Mouse (Mus musculus): Measurements from ENCODE around the gene Fgd6. TPM values are rescaled to one million over a fixed set of nuclear protein-coding genes. Genes with fewer than 3 reads are reported as not detected.

The Fgd6 gene
- total and polyA plus RNA-seq, 3 experiments, result 1.2 to 2.8 TPM; not detected in 1

DNA sequence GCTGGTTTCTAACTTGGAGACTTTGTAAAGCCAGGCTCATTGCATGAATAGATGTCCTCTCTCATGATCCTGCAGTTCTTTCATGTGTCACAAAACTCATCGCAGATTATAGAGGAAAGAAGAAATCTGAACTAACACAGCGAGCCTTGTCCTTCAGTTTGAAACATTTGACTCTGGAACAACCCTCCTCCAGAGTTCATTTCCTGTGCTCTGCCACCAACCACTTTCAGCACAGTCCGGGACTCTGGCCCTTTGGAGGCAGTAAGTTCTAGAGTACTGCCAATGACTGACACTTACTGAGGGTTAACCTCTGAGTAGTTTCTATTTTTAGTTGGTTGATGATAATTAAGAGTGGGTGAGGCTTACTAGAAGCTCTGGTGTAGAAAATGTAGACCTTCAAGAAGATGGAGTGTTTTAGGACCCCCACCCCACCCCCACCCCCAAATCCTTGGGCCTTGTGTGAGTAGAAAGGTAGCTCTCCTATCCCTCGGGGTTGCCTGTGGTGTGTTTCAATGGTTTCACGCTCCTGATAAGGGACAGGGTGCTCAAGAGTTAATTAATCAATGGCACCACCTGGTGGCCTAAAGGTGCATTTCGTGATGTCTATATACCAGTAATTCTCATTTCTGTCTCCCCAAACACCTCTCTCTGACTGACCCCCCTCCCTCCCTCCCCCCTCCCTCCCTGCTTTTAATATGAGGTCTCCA is 80.2 kb downstream of the Fgd6 start:
- H3K4me3 ChIP-seq (ENCODE audit: control insufficient read depth in 1 of 2, insufficient read depth in 1 of 2, low read depth in 2 of 2, low read length in 2 of 2), result no peak overlapping the region
- H3K79me2 ChIP-seq (ENCODE audit: control insufficient read depth, insufficient read depth, low read length, poor library complexity), result no peaks in the 10 kb centered on the region
- H3K9ac ChIP-seq (ENCODE audit: control insufficient read depth, low read depth, low read length, poor library complexity, severe bottlenecking), result no peak overlapping the region
- no peaks in the 10 kb centered on the region for H3K9me3 ChIP-seq (replicated peaks; ENCODE audit: insufficient read depth, low read length)
- peak; percentile 87 for DNase-seq (ENCODE audit: low read depth, low spot score)
- H3K4me1 ChIP-seq (ENCODE audit: control insufficient read depth in 1 of 2, insufficient read depth in 2 of 2, low read length in 2 of 2), result peaks cover 4 to 13% of the 10 kb centered on the region in 2 experiments
- no peak overlapping the region for H3K27ac ChIP-seq (ENCODE audit: control insufficient read depth, low read depth, low read length)
- no peaks in the 10 kb centered on the region for H3K27me3 ChIP-seq (ENCODE audit: control insufficient read depth in 1 of 2, insufficient read depth in 2 of 2, low read length in 2 of 2)
- H3K36me3 ChIP-seq (ENCODE audit: control insufficient read depth in 1 of 2, insufficient read depth in 2 of 2, low read length in 2 of 2), result peaks cover 0 to 9% of the 10 kb centered on the region in 2 experiments; a peak in 2 of 4 replicates
- no peak for TF ChIP-seq USF1 (IDR thresholded peaks at IDR 0.05; ENCODE audit: low read depth, low read length)
- no peak for TF ChIP-seq POLR2AphosphoS2 (IDR thresholded peaks at IDR 0.05; ENCODE audit: low read length)
- no peak for TF ChIP-seq ELF1 (IDR thresholded peaks at IDR 0.05; ENCODE audit: low read depth, low read length)
- peak; percentile 44 to 81 (median 45); a peak in 4 of 6 replicates for TF ChIP-seq CTCF (IDR thresholded peaks at IDR 0.05 in 2 of 3, conservative IDR thresholded peaks at IDR 0.05 in 1 of 3; ENCODE audit: control insufficient read depth in 1 of 3, insufficient read depth in 1 of 3, low read depth in 2 of 3, low read length in 3 of 3, poor library complexity in 1 of 3, severe bottlenecking in 1 of 3)
- TF ChIP-seq BHLHE40 (IDR thresholded peaks at IDR 0.05; ENCODE audit: borderline replicate concordance, low read depth, low read length), result no peak
- peak; percentile 84 for TF ChIP-seq GATA1 (IDR thresholded peaks at IDR 0.05; ENCODE audit: low read depth, low read length)
- no peak for TF ChIP-seq JUND (IDR thresholded peaks at IDR 0.05; ENCODE audit: low read depth, low read length)
- TF ChIP-seq HCFC1 (IDR thresholded peaks at IDR 0.05; ENCODE audit: low read depth, low read length), result 0 out of 2 replicates have a peak, but pooled peaks have one; percentile 34
- no peak for TF ChIP-seq UBTF (IDR thresholded peaks at IDR 0.05; ENCODE audit: borderline replicate concordance, insufficient read depth, low read depth, low read length)
- no peak for TF ChIP-seq RCOR1 (IDR thresholded peaks at IDR 0.05; ENCODE audit: low read depth, low read length)
- no peak for TF ChIP-seq MYB (IDR thresholded peaks at IDR 0.05; ENCODE audit: low read depth, low read length)
- TF ChIP-seq KAT2A (conservative IDR thresholded peaks at IDR 0.05; ENCODE audit: low read depth, low read length), result no peak
- TF ChIP-seq SIN3A (IDR thresholded peaks at IDR 0.05; ENCODE audit: low read length), result 0 out of 2 replicates have a peak, but pooled peaks have one; percentile 28
- peak; percentile 88 for TF ChIP-seq RAD21 (IDR thresholded peaks at IDR 0.05; ENCODE audit: low read depth, low read length)
- TF ChIP-seq ZNF384 (IDR thresholded peaks at IDR 0.05; ENCODE audit: low read depth, low read length), result 0 out of 2 replicates have a peak, but pooled peaks have one; percentile 7
- no peak for TF ChIP-seq GABPA (IDR thresholded peaks at IDR 0.05; ENCODE audit: low read depth, low read length)
- no peak for TF ChIP-seq EP300 (IDR thresholded peaks at IDR 0.05; ENCODE audit: low read depth in 1 of 2, low read length in 2 of 2)
- TF ChIP-seq TCF12 (IDR thresholded peaks at IDR 0.05; ENCODE audit: low read depth, low read length), result no peak
- TF ChIP-seq USF2 (IDR thresholded peaks at IDR 0.05; ENCODE audit: borderline replicate concordance in 1 of 2, insufficient read depth in 1 of 2, low read depth in 1 of 2, low read length in 2 of 2), result no peak
- no peak for TF ChIP-seq MAX (IDR thresholded peaks at IDR 0.05; ENCODE audit: low read length)
- no peak for TF ChIP-seq E2F4 (IDR thresholded peaks at IDR 0.05; ENCODE audit: borderline replicate concordance, low read depth, low read length)
- no peak for TF ChIP-seq MXI1 (IDR thresholded peaks at IDR 0.05; ENCODE audit: low read depth, low read length)
- TF ChIP-seq SMC3 (IDR thresholded peaks at IDR 0.05; ENCODE audit: low read depth, low read length), result peak; percentile 95
- peak; percentile 95 for TF ChIP-seq ZC3H11A (IDR thresholded peaks at IDR 0.05; ENCODE audit: low read depth, low read length)
- no peak for TF ChIP-seq MYC (IDR thresholded peaks at IDR 0.05; ENCODE audit: low read depth, low read length)
- no peak for TF ChIP-seq POLR2AphosphoS5 (IDR thresholded peaks at IDR 0.05; ENCODE audit: borderline replicate concordance, low read depth, low read length)
- no peak for TF ChIP-seq CHD1 (IDR thresholded peaks at IDR 0.05; ENCODE audit: low read depth, low read length)
- TF ChIP-seq NRF1 (IDR thresholded peaks at IDR 0.05; ENCODE audit: insufficient read depth, low read depth, low read length, poor library complexity, severe bottlenecking), result no peak
- no peak for TF ChIP-seq MEF2A (IDR thresholded peaks at IDR 0.05; ENCODE audit: extremely low read depth, insufficient replicate concordance, low read depth, low read length, poor library complexity, severe bottlenecking)
- TF ChIP-seq TAL1 (IDR thresholded peaks at IDR 0.05; ENCODE audit: low read length), result no peak
- no peak for TF ChIP-seq ZMIZ1 (IDR thresholded peaks at IDR 0.05; ENCODE audit: low read depth, low read length)
- no peak for TF ChIP-seq POLR2A (IDR thresholded peaks at IDR 0.05; ENCODE audit: control insufficient read depth in 1 of 2, insufficient read depth in 1 of 2, low read depth in 1 of 2, low read length in 2 of 2, poor library complexity in 1 of 2)
- TF ChIP-seq NELFE (IDR thresholded peaks at IDR 0.05; ENCODE audit: low read depth, low read length), result no peak
- no peak for TF ChIP-seq TBP (IDR thresholded peaks at IDR 0.05; ENCODE audit: low read depth, low read length)
- no peak for TF ChIP-seq ETS1 (IDR thresholded peaks at IDR 0.05; ENCODE audit: low read depth, low read length)
- TF ChIP-seq MAZ (IDR thresholded peaks at IDR 0.05; ENCODE audit: low read depth, low read length), result no peak

All from MEL (cell line).